Mouse (Mus musculus): Measurements from ENCODE around the gene Alox8. TPM values are rescaled to one million over a fixed set of nuclear protein-coding genes. Genes with fewer than 3 reads are reported as not detected.

Gene Alox8
- polyA plus RNA-seq (2012), result not detected in 2 replicates

DNA sequence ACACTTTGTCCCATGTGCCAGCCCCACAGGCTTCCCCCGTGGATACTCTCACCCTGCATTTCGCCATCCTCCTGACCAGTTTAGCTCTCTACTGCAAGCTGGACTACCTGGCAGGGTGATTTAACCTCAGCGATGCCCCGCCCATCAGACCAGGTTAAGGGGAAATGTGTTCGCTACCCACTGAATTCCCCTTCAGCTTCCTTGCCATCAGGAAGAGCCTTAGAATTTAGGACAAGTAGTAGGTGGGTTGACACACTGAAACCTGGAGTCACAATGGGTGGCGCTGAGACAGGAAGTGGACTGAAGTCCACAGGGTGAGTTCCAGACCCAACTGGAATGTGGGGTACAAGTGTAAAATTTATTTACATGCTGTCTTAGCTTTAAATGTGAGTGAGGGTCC is at the start of gene Alox8:
Alox8 (minus strand) TSS at position 101 of the 400 bp plus-strand sequence.
- Histone ChIP-seq H3K9me3 (ENCODE audit: control insufficient read depth, low read length) (no peaks in the 10 kb centered on the region), H3K27me3 (ENCODE audit: control insufficient read depth) (peaks cover 46% of the 10 kb centered on the region), H3K4me3 (replicated peaks) (no peak within 1 kb of the TSS), H3K36me3 (ENCODE audit: control insufficient read depth) (no peaks in the 10 kb centered on the region), H3K4me1 (ENCODE audit: control insufficient read depth) (no peaks in the 10 kb centered on the region)
- TF ChIP-seq TAL1 (IDR thresholded peaks at IDR 0.05; ENCODE audit: low read length), result no peak
- no peak for TF ChIP-seq GATA1 (IDR thresholded peaks at IDR 0.05; ENCODE audit: low read length)

- Histone ChIP-seq H3K27me3 (ENCODE audit: control insufficient read depth) (peaks cover 4% of the 10 kb centered on the region; the same call in 1 of the 2 replicates), H3K4me3 (replicated peaks) (no peak overlapping the region), H3K36me3 (ENCODE audit: control insufficient read depth) (no peaks in the 10 kb centered on the region), H3K9me3 (ENCODE audit: control insufficient read depth, low read length) (no peaks in the 10 kb centered on the region), H3K4me1 (ENCODE audit: control insufficient read depth) (no peaks in the 10 kb centered on the region)
- TF ChIP-seq GATA1 (IDR thresholded peaks at IDR 0.05; ENCODE audit: low read length), result no peak
- TF ChIP-seq TAL1 (IDR thresholded peaks at IDR 0.05; ENCODE audit: low read length), result no peak
Measured at GRCm38 (mm10) chr11:69245643-69246042, 48.0 kb upstream of the Alox8 start.

DNA sequence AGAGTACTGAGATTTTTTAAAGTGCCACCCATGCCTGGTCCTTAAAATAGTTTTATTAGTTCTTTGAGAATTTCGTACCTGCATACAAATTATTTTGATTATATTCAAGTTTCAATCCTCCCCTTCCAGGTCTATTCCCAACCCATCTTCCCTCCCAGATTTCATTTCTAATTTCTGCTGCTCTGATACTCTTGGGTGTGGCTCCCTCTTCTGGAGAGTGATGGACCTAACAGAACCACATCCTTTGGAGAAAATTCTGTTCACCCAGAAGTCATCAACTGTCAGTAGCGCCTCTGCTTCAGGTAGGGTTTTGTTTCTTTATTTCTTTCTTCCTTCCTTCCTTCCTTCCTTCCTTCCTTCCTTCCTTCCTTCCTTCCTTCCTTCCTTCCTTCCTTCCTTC is 47.3 kb upstream of the Alox8 start:
- no peaks in the 10 kb centered on the region for H3K4me1 ChIP-seq (ENCODE audit: control insufficient read depth)
- H3K9me3 ChIP-seq (ENCODE audit: control insufficient read depth, low read length), result no peaks in the 10 kb centered on the region
- H3K36me3 ChIP-seq (ENCODE audit: control insufficient read depth), result no peaks in the 10 kb centered on the region
- H3K27me3 ChIP-seq (ENCODE audit: control insufficient read depth), result peaks cover 5% of the 10 kb centered on the region; the same call in 1 of the 2 replicates
- TF ChIP-seq GATA1 (IDR thresholded peaks at IDR 0.05; ENCODE audit: low read length) (no peak), TAL1 (IDR thresholded peaks at IDR 0.05; ENCODE audit: low read length) (no peak)
- H3K4me3 ChIP-seq (replicated peaks), result no peak overlapping the region

DNA sequence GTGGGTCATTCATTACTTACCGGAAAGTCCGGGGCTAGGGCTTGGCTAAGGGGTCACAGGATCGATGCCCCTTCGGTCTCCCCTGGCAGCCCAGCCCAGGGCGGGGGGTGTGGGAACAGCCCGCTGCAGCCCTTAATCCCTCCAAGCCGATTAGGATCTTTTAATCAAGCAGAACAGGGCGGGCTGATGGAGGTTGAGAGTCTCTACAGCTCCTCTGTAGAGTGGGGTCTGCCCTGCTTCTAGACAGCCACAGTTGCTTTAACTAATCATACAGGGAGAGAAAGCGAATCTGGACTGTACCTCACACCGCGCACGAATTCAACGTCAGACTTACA is 39.2 kb upstream of the Alox8 start, which contains the start of gene Gucy2e:
Gucy2e (minus strand) TSS at position 111 of the 335 bp plus-strand sequence.
- H3K4me3 ChIP-seq (replicated peaks), result peak within 1 kb of the TSS; percentile 15
- peaks cover 11% of the 10 kb centered on the region for H3K4me1 ChIP-seq (ENCODE audit: control insufficient read depth)
- no peaks in the 10 kb centered on the region for H3K36me3 ChIP-seq (ENCODE audit: control insufficient read depth)
- no peak for TF ChIP-seq GATA1 (IDR thresholded peaks at IDR 0.05; ENCODE audit: low read length)
- no peak for TF ChIP-seq TAL1 (IDR thresholded peaks at IDR 0.05; ENCODE audit: low read length)
- H3K27me3 ChIP-seq (ENCODE audit: control insufficient read depth), result peaks cover 51% of the 10 kb centered on the region
- H3K9me3 ChIP-seq (ENCODE audit: control insufficient read depth, low read length), result no peaks in the 10 kb centered on the region; the same call in 1 of the 2 replicates

- Histone ChIP-seq H3K4me1 (ENCODE audit: control insufficient read depth) (peaks cover 11% of the 10 kb centered on the region), H3K4me3 (replicated peaks) (peak overlapping the region; percentile 15), H3K36me3 (ENCODE audit: control insufficient read depth) (no peaks in the 10 kb centered on the region), H3K9me3 (ENCODE audit: control insufficient read depth, low read length) (no peaks in the 10 kb centered on the region; the same call in 1 of the 2 replicates), H3K27me3 (ENCODE audit: control insufficient read depth) (peaks cover 53% of the 10 kb centered on the region)
- no peak for TF ChIP-seq GATA1 (IDR thresholded peaks at IDR 0.05; ENCODE audit: low read length)
- TF ChIP-seq TAL1 (IDR thresholded peaks at IDR 0.05; ENCODE audit: low read length), result no peak
Measured at GRCm38 (mm10) chr11:69236061-69236925, 38.6 kb upstream of the Alox8 start.

DNA sequence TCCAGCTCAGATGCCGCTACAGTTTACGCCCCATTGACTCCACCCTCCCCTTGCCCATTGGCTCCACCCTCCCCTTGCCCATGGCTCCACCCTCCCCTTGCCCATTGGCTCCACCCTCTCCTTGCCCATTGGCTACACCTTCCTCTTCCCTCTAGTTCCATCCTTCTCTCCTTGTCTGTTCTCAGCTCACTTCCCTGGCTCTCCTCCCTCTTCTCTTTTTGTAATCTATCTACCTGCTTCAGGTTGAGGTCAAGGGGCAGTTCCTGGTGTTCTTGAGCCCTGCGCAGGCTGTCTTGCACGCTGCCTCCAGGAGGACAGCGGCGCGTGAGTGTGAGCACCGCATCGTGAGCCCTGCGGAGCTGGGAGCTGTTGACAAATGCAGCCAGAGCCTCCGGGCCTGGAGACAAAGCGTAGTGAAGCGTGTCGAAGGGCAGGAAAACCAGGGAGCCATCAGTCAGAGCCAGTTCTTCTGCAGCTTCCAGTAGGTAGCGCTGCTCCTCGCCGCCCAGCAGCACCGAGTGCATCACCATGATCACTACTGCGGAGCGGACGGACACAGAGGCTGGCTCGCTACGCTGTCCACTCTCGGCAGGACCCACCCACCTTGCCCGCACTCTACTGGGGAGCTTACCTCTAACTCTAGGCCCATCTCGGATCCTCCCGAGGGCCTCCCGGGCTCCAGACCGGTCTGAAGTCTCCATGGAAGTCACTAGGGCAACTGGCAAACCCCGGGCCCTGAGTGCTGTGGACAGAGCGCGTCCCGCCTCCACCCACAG is 37.8 kb upstream of the Alox8 start:
- Histone ChIP-seq H3K4me1 (ENCODE audit: control insufficient read depth) (peaks cover 11% of the 10 kb centered on the region), H3K4me3 (replicated peaks) (peak overlapping the region; percentile 15), H3K36me3 (ENCODE audit: control insufficient read depth) (no peaks in the 10 kb centered on the region), H3K9me3 (ENCODE audit: control insufficient read depth, low read length) (no peaks in the 10 kb centered on the region; the same call in 1 of the 2 replicates), H3K27me3 (ENCODE audit: control insufficient read depth) (peaks cover 52% of the 10 kb centered on the region)
- no peak for TF ChIP-seq TAL1 (IDR thresholded peaks at IDR 0.05; ENCODE audit: low read length)

GRCm38 (mm10) chr11:69233141-69233540 is 35.5 kb upstream of the Alox8 start:
- TF ChIP-seq GATA1 (IDR thresholded peaks at IDR 0.05; ENCODE audit: low read length), result no peak
- no peak for TF ChIP-seq TAL1 (IDR thresholded peaks at IDR 0.05; ENCODE audit: low read length)
- peaks cover 47% of the 10 kb centered on the region for H3K27me3 ChIP-seq (ENCODE audit: control insufficient read depth)
- H3K4me1 ChIP-seq (ENCODE audit: control insufficient read depth), result peaks cover 11% of the 10 kb centered on the region
- H3K9me3 ChIP-seq (ENCODE audit: control insufficient read depth, low read length), result no peaks in the 10 kb centered on the region; the same call in 1 of the 2 replicates
- H3K36me3 ChIP-seq (ENCODE audit: control insufficient read depth), result no peaks in the 10 kb centered on the region
- no peak overlapping the region for H3K4me3 ChIP-seq (replicated peaks)

GRCm38 (mm10) chr11:69230420-69230819 is 32.8 kb upstream of the Alox8 start:
- Histone ChIP-seq H3K9me3 (ENCODE audit: control insufficient read depth, low read length) (no peaks in the 10 kb centered on the region; the same call in 1 of the 2 replicates), H3K36me3 (ENCODE audit: control insufficient read depth) (no peaks in the 10 kb centered on the region), H3K4me1 (ENCODE audit: control insufficient read depth) (peaks cover 5% of the 10 kb centered on the region), H3K4me3 (replicated peaks) (no peak overlapping the region), H3K27me3 (ENCODE audit: control insufficient read depth) (peaks cover 27% of the 10 kb centered on the region)
- TF ChIP-seq GATA1 (IDR thresholded peaks at IDR 0.05; ENCODE audit: low read length) (no peak), TAL1 (IDR thresholded peaks at IDR 0.05; ENCODE audit: low read length) (no peak)

GRCm38 (mm10) chr11:69225715-69226114 is 28.1 kb upstream of the Alox8 start:
- H3K36me3 ChIP-seq (ENCODE audit: control insufficient read depth), result no peaks in the 10 kb centered on the region
- H3K4me3 ChIP-seq (replicated peaks), result no peak overlapping the region
- no peaks in the 10 kb centered on the region for H3K9me3 ChIP-seq (ENCODE audit: control insufficient read depth, low read length)
- TF ChIP-seq GATA1 (IDR thresholded peaks at IDR 0.05; ENCODE audit: low read length) (no peak), TAL1 (IDR thresholded peaks at IDR 0.05; ENCODE audit: low read length) (no peak)
- H3K27me3 ChIP-seq (ENCODE audit: control insufficient read depth), result peaks cover 9% of the 10 kb centered on the region
- H3K4me1 ChIP-seq (ENCODE audit: control insufficient read depth), result no peaks in the 10 kb centered on the region
